Mouse (Mus musculus): ENCODE results near the gene Cpxm1. TPM values are rescaled to one million over a fixed set of nuclear protein-coding genes. Genes with fewer than 3 reads are reported as not detected.

Gene Cpxm1
- total RNA-seq, 2 experiments from 2014 or later: 15.8 to 16.8 TPM

Other genes starting within 250 kb of the Cpxm1 start
- gene Snrpb, start 218.2 kb downstream of the Cpxm1 start, total RNA-seq (2021): 100 to 1,000 TPM; 194 to 204 TPM
- not detected for gene Tmc2, start 202.4 kb downstream of the Cpxm1 start, total RNA-seq (2021)
- 10 to 100 TPM; 94.0 to 94.6 TPM for gene Nop56, start 123.1 kb downstream of the Cpxm1 start, total RNA-seq (2021)
- 100 to 1,000 TPM; 814 to 881 TPM for gene Idh3b, start 113.0 kb downstream of the Cpxm1 start, total RNA-seq (2021)
- gene Ebf4, start 102.4 kb downstream of the Cpxm1 start, total RNA-seq (2021): 1 to 10 TPM; 4.5 to 6.2 TPM
- not detected for gene Gm28372, start 7.7 kb upstream of the Cpxm1 start, total RNA-seq (2021)
- gene 1700020A23Rik, start 7.7 kb upstream of the Cpxm1 start, total RNA-seq (2021): not detected
- gene Tmem239, start 8.9 kb upstream of the Cpxm1 start, total RNA-seq (2021): not detected
- 10 to 100 TPM; 57.5 to 58.1 TPM for gene Vps16, start 26.8 kb upstream of the Cpxm1 start, total RNA-seq (2021)
- 10 to 100 TPM; 12.3 to 14.3 TPM for gene Pced1a, start 27.1 kb upstream of the Cpxm1 start, total RNA-seq (2021)
- gene Ptpra, start 52.7 kb upstream of the Cpxm1 start, total RNA-seq (2021): 100 to 1,000 TPM in 1 of 2 experiments, 10 to 100 TPM in 1; 92.2 to 106 TPM
- 10 to 100 TPM; 69.8 to 74.0 TPM for gene Mrps26, start 166.2 kb upstream of the Cpxm1 start, total RNA-seq (2021)
- gene Oxt, start 178.6 kb upstream of the Cpxm1 start, total RNA-seq (2021): not detected
- not detected for gene Avp, start 185.0 kb upstream of the Cpxm1 start, total RNA-seq (2021)
- gene Fastkd5, start 232.5 kb upstream of the Cpxm1 start, total RNA-seq (2021): 10 to 100 TPM; 12.0 to 12.6 TPM
- gene Ubox5, start 232.5 kb upstream of the Cpxm1 start, total RNA-seq (2021): 1 to 10 TPM; 5.5 to 5.6 TPM
- gene Lzts3, start 245.2 kb upstream of the Cpxm1 start, total RNA-seq (2021): 1 to 10 TPM; 9.4 to 9.5 TPM